Mouse (Mus musculus): Measurements from ENCODE around the gene Inip. TPM values are rescaled to one million over a fixed set of nuclear protein-coding genes. Genes with fewer than 3 reads are reported as not detected.

The Inip gene
- total and polyA plus RNA-seq, 3 experiments = 24.3 to 67.1 (median 38.5) TPM

DNA sequence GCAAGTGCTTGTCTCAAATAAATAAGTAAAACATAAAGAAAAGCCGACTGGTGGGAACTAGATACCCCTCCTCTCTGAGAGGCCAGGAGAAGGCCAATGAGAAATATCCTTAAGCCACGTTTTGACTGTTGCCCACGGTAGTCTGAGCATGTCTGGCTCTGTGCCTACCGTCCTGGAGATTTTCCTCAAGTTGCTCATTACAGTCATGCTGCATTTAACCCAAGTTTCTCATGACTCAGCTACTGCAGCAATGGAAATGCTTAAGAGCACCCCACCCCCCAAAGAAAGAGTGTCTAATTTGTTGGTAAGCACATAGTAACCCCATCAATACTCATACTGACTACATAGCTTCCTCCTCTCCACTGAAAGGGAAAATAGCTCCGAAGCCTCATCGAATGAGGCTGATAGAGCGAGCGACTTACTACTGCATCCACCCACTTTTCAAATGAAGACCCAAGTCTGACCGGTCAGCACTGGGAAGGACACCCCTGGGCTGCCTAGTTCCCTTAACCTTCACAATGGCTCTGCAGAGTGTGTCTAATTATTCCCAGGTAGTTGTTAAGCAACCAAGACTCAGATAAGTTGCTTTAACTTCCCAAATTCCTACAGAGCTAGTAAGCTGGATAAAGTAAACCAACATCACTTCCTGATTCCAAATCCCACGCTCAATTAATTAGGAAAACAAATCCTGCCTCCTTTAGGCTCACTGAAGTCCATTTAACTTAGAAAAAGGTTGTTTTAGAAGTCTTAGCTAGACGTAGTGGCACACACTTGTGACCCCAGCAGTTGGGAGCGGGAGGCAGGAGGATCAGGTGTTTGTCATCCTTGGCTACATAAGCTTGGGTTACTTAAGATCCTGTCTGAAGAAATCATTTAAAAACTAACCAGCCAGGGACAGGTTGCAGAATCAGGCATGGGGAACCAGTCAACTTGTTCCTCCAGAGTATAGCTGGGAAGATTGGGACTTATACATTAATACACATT lies 43.6 kb downstream of the Inip start:
- Histone ChIP-seq H3K4me3 (replicated peaks in 1 of 3; ENCODE audit: low read depth in 2 of 3, low read length in 2 of 3, poor library complexity in 1 of 3) (no peak overlapping the region), H3K36me3 (replicated peaks in 1 of 2; ENCODE audit: control insufficient read depth in 1 of 2, insufficient read depth in 1 of 2, low read length in 1 of 2) (peaks cover 0 to 5% of the 10 kb centered on the region in 2 experiments), H3K9ac (ENCODE audit: insufficient read depth, low read depth) (no peak overlapping the region), H3K4me2 (ENCODE audit: insufficient read depth, low read depth, poor library complexity, severe bottlenecking) (no peak overlapping the region), H3K4me1 (ENCODE audit: control insufficient read depth in 1 of 2, insufficient read depth in 2 of 2) (peaks cover 0 to 9% of the 10 kb centered on the region in 2 experiments; a peak in 1 of 4 replicates), H3K27me3 (replicated peaks) (no peaks in the 10 kb centered on the region), H3K27ac (ENCODE audit: insufficient read depth, low read depth) (no peak overlapping the region), H3K9me3 (replicated peaks; ENCODE audit: low read length) (no peaks in the 10 kb centered on the region), H3K79me2 (replicated peaks; ENCODE audit: control insufficient read depth, extremely low read depth, insufficient read depth, poor library complexity, severe bottlenecking) (no peaks in the 10 kb centered on the region)
- TF ChIP-seq UBTF (IDR thresholded peaks at IDR 0.05; ENCODE audit: low read depth, low read length) (no peak), ZMIZ1 (IDR thresholded peaks at IDR 0.05; ENCODE audit: low read depth, low read length) (no peak), KAT2A (IDR thresholded peaks at IDR 0.05; ENCODE audit: insufficient replicate concordance, low read length) (no peak), MAX (IDR thresholded peaks at IDR 0.05; ENCODE audit: low read length) (no peak), USF2 (conservative IDR thresholded peaks at IDR 0.05; ENCODE audit: low read depth, low read length) (no peak), NRF1 (IDR thresholded peaks at IDR 0.05; ENCODE audit: low read depth, low read length) (no peak), CTCF (conservative IDR thresholded peaks at IDR 0.05 in 1 of 2, IDR thresholded peaks at IDR 0.05 in 1 of 2; ENCODE audit: low read depth in 2 of 2, low read length in 2 of 2) (no peak), POLR2A (IDR thresholded peaks at IDR 0.05; ENCODE audit: low read depth, low read length) (no peak), CHD2 (IDR thresholded peaks at IDR 0.05; ENCODE audit: low read length) (no peak)
- dilution Hi-C loops (cut with MboI; ENCODE audit: extremely low pct_ligation_motif_present, extremely low pct_unique_long_range_greater_than_20kb, low sequenced_read_pairs) (no loop called here), in situ Hi-C loops (cut with MboI; ENCODE audit: low pct_ligation_motif_present, low pct_unique_long_range_greater_than_20kb, low sequenced_read_pairs) (loop anchor here (25.0 kb wide), 2 partner anchors 145 to 395 kb away; no protein-coding TSS in a partner anchor)
- no peak for DNase-seq (ENCODE audit: extremely low read depth)

DNA sequence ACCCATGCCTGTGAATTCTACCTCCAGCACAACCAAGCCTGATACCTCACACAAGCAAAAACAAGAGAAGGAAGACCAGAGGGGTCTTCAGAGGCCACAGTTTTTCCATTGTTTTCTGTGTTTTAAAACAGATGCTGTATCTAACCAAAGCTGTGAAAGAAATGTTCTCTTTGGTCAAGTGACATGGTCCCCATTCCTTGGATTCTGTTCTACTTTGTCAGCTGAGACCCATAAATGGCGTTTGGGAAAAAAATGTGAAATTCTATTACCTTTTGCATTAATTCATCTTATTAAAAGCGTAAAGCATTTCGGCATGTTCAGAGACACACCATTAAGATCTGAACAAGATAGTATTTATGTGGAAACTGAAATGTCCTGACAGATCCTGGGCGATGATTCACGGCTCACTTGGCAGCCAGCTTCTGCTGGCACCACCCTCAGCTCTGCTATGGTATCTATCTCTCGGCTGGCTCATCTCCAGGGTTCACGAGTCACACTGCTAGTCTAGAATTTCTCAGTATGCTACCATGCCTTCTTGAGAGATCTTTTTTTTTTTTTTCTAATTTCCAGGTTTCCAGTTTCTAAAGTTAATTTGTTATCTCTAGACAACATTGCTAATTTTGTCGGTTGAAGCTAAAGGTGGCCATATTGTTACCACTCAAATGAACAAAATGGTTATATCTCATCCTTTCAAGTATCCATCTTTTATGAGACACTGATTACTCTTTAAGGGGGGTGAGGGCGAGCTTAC lies 44.9 kb downstream of the Inip start:
- H3K79me2 ChIP-seq (replicated peaks; ENCODE audit: control insufficient read depth, extremely low read depth, insufficient read depth, poor library complexity, severe bottlenecking) = no peaks in the 10 kb centered on the region
- H3K9ac ChIP-seq (ENCODE audit: insufficient read depth, low read depth) = no peak overlapping the region
- dilution Hi-C loops (cut with MboI; ENCODE audit: extremely low pct_ligation_motif_present, extremely low pct_unique_long_range_greater_than_20kb, low sequenced_read_pairs) = no loop called here
- in situ Hi-C loops (cut with MboI; ENCODE audit: low pct_ligation_motif_present, low pct_unique_long_range_greater_than_20kb, low sequenced_read_pairs) = loop anchor here (25.0 kb wide), 2 partner anchors 144 to 394 kb away; no protein-coding TSS in a partner anchor
- TF ChIP-seq TBP (conservative IDR thresholded peaks at IDR 0.05; ENCODE audit: low read depth, low read length) (no peak), PAX5 (IDR thresholded peaks at IDR 0.05; ENCODE audit: low read length) (no peak), MEF2A (IDR thresholded peaks at IDR 0.05; ENCODE audit: borderline replicate concordance, low read depth, low read length) (no peak), CHD2 (IDR thresholded peaks at IDR 0.05; ENCODE audit: low read length) (no peak), RAD21 (IDR thresholded peaks at IDR 0.05; ENCODE audit: low read depth, low read length) (no peak), NRF1 (IDR thresholded peaks at IDR 0.05; ENCODE audit: low read depth, low read length) (no peak), HCFC1 (IDR thresholded peaks at IDR 0.05; ENCODE audit: low read depth, low read length) (no peak), JUN (IDR thresholded peaks at IDR 0.05; ENCODE audit: insufficient read depth, low read depth, low read length) (no peak), ZKSCAN1 (IDR thresholded peaks at IDR 0.05; ENCODE audit: borderline replicate concordance, low read depth, low read length) (no peak), ZC3H11A (IDR thresholded peaks at IDR 0.05; ENCODE audit: low read depth, low read length) (no peak), BHLHE40 (IDR thresholded peaks at IDR 0.05; ENCODE audit: low read depth, low read length) (no peak)
- no peaks in the 10 kb centered on the region for H3K9me3 ChIP-seq (replicated peaks; ENCODE audit: low read length)
- no peak overlapping the region for H3K4me2 ChIP-seq (ENCODE audit: insufficient read depth, low read depth, poor library complexity, severe bottlenecking)
- H3K4me1 ChIP-seq (ENCODE audit: control insufficient read depth in 1 of 2, insufficient read depth in 2 of 2) = peaks cover 0 to 9% of the 10 kb centered on the region in 2 experiments; a peak in 1 of 4 replicates
- DNase-seq (ENCODE audit: extremely low read depth) = no peak
- no peak overlapping the region for H3K27ac ChIP-seq (ENCODE audit: insufficient read depth, low read depth)
- H3K27me3 ChIP-seq (replicated peaks) = no peaks in the 10 kb centered on the region
- peaks cover 0 to 8% of the 10 kb centered on the region in 2 experiments for H3K36me3 ChIP-seq (replicated peaks in 1 of 2; ENCODE audit: control insufficient read depth in 1 of 2, insufficient read depth in 1 of 2, low read length in 1 of 2)
- no peak overlapping the region for H3K4me3 ChIP-seq (replicated peaks in 1 of 3; ENCODE audit: low read depth in 2 of 3, low read length in 2 of 3, poor library complexity in 1 of 3)
